ENCODE assay signal across 27 mouse cellular contexts in genomic region chr9:56196921-56197320, GRCm38 (mm10). TPM values are rescaled to one million over a fixed set of nuclear protein-coding genes. Genes with fewer than 3 reads are reported as not detected.
DNase-seq lines count a peak whose midpoint lies in the region; ATAC-seq lines count a peak whose summit lies in the region.
"Had no signal": no experiment of that assay in that cellular context is flagged by ENCODE, and none has a peak within 500 bp of the region (broad histone marks: within the 10 kb centered on the region; RNA-seq: fewer than 3 reads in every experiment).

No protein-coding gene starts in this region.

- H3K36me3 ChIP-seq in midbrain, embryonic 13.5 days: no peaks in the 10 kb centered on the region
- H3K36me3 ChIP-seq: G1E had no signal

- WGBS in midbrain, embryonic 13.5 days: 87% methylated on average over 4 of the region's 4 CpGs

- H3K27me3 ChIP-seq in midbrain, embryonic 13.5 days: 0 out of 2 replicates have a peak, but pooled peaks cover 15% of the 10 kb centered on the region
- H3K27me3 ChIP-seq: CH12.LX, Patski had no signal

- peak; percentile 15 for DNase-seq in adrenal gland, adult 2 months
- DNase-seq in adrenal gland, adult 18-20 months (ENCODE audit: low spot score in 2 of 2): no peak
- peak; percentile 52 for DNase-seq in 3134 (ENCODE audit: extremely low read depth, insufficient read length, low spot score)
- DNase-seq in 3T3-L1 (ENCODE audit: low read depth, low spot score): peak; percentile 65
- peak; percentile 86 for DNase-seq in 416B (ENCODE audit: low read depth)
- no peak for DNase-seq in c-Kit-positive CD71-positive TER-119-positive erythroid progenitor cells, embryonic 14.5 days (ENCODE audit: low spot score)
- no peak for DNase-seq in cerebellum, postnatal 4 days (ENCODE audit: low spot score in 2 of 2)
- DNase-seq: adrenal gland, adult 8-10 months; adrenal gland, postnatal 10 days; adrenal gland, postnatal 14 days; adrenal gland, postnatal 25 days; adrenal gland, postnatal 36 days; B cell, adult 2 months; cerebellum, adult 11 months; cerebellum, adult 11-12 months; cerebellum, adult 18-20 months; cerebellum, adult 2 months; cerebellum, adult 8-10 months; cerebellum, adult 9-10 months; cerebellum, adult 9-11 months; cerebellum, postnatal 10 days had no signal

- no peak overlapping the region for H3K27ac ChIP-seq in midbrain, embryonic 13.5 days

- H3K4me3 ChIP-seq in midbrain, embryonic 13.5 days (replicated peaks): no peak overlapping the region

- no peak for ATAC-seq in midbrain, embryonic 13.5 days
- ATAC-seq: activated CD4-positive, CD25-positive, alpha-beta regulatory T cell, adult 4 months; CD4-positive, CD25-positive, alpha-beta regulatory T cell, adult 4 months; Patski had no signal

- H3K4me2 ChIP-seq in midbrain, embryonic 13.5 days (replicated peaks): no peak overlapping the region

- no peaks in the 10 kb centered on the region for H3K9me3 ChIP-seq in midbrain, embryonic 13.5 days
- H3K9me3 ChIP-seq: G1E had no signal

- peaks cover 10% of the 10 kb centered on the region for H3K4me1 ChIP-seq in midbrain, embryonic 13.5 days (replicated peaks)

- H3K9ac ChIP-seq in midbrain, embryonic 13.5 days (replicated peaks): no peak overlapping the region

RNA-seq across cellular contexts. Expression of gene Tspan3, which starts 31.6 kb away (rescaled TPM):
- 100 to 1,000 TPM in 1 of 2 experiments, 10 to 100 TPM in 1; 80.4 to 133 TPM for total RNA-seq in adrenal gland, adult 2 months (2021)
- polyA plus RNA-seq in adrenal gland, adult 2 months (2012; rRNA removed): 158 and 160 TPM in 2 replicates
- 100 to 1,000 TPM; 112 to 141 TPM for total RNA-seq in adrenal gland, adult 18-20 months (2021)
- polyA plus RNA-seq in midbrain, embryonic 13.5 days (2015; fragmentation: Nextera tagmentation; extraction: Ambion mirVana): 587 and 592 TPM in 2 replicates
- polyA plus RNA-seq: G1E had no signal

Comparison
In these comparisons a context has a peak if more than half of its experiments do, and no peak if none do; other contexts are left out.
1. DNase-seq: peak in adrenal gland, adult 2 months (single experiment), 3134 (single experiment), 3T3-L1 (single experiment) and 416B (single experiment); none in adrenal gland, adult 18-20 months (0 of 2), c-Kit-positive CD71-positive TER-119-positive erythroid progenitor cells, embryonic 14.5 days (single experiment) and cerebellum, postnatal 4 days (0 of 2).